Mouse (Mus musculus) layer of hippocampus, adult 2 months (tissue): ENCODE data around the gene Uhrf1. TPM values are rescaled to one million over a fixed set of nuclear protein-coding genes. Genes with fewer than 3 reads are reported as not detected.
A peak's percentile ranks its signal among the peaks of the same experiment; 100 is the strongest.

Experiments used
- DNase-seq, 2 experiments: peaks; one replicate each; pipeline ENCODE4 v3.0.0; 2022; ENCODE audit warnings: low spot score in 2 of 2
- H3K27ac ChIP-seq: fragments of 200-600 bp; 2 replicates; pipeline ENCODE4 v1.8.1; 2022
- H3K4me3 ChIP-seq: fragments of 200-600 bp; 2 replicates; pipeline ENCODE4 v1.8.1; 2022; ENCODE audit warnings: mild to moderate bottlenecking
- CTCF ChIP-seq: fragments of 200-600 bp; conservative IDR thresholded peaks from 2 replicates; pipeline ENCODE4 v1.8.1; 2022; ENCODE audit warnings: antibody characterized with exemption, mild to moderate bottlenecking, moderate library complexity
- total RNA-seq, 2 experiments: library from RNA; stranded (reverse); gene quantifications; 2 replicates each; pipeline ENCODE4 v1.2.3; 2021

The Uhrf1 gene
- total RNA-seq, 2 experiments from 2014 or later, result 1.7 to 2.1 TPM

- no peak overlapping the region for H3K4me3 ChIP-seq
- no peak for DNase-seq
- H3K27ac ChIP-seq, result peak overlapping the region; percentile 95
- no peak for TF ChIP-seq CTCF
Measured at GRCm38 (mm10) chr17:56370090-56370489, 67.0 kb downstream of the Uhrf1 start.

DNA sequence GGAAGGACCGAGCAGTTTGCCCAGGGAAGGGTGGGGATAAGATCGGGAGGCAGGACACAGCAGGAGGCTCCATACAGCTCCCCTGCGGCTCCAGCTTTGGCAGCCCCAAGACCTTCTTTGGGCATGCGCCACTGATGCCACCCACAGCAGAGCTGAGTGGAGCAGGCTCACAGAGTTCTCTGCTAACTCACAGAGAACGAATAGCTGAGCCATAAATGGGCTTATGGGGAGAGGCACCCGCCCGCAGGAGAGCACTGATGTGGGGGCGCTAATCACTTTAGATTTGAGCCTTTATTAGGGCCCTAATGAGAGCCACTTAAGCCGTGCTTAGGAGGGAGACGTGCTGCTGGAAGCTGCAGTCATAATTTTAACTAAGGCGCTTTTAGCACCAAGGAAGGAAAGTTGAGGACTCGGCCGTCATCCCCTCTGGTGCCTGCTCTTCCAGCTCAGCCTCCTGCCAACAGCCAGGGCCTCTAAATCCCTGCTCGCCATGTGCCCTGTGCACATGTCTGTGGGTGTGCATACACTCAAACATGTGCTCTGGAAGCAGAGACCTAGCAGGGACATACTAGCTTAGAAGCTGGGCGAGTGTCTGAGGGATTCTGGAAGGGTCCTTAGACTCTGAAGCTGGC lies 68.0 kb downstream of the Uhrf1 start:
- Histone ChIP-seq H3K4me3 (no peak overlapping the region), H3K27ac (peak overlapping the region; percentile 95)
- no peak for TF ChIP-seq CTCF
- DNase-seq, result peak; percentile 75 to 89

GRCm38 (mm10) chr17:56372109-56372508 lies 69.0 kb downstream of the Uhrf1 start:
- peak overlapping the region; percentile 95 for H3K27ac ChIP-seq
- peak; percentile 44 to 51 for DNase-seq

More at GRCm38 (mm10) chr17:56372109-56372508, 69.0 kb downstream of the Uhrf1 start:
- peak overlapping the region; percentile 29; the same call in 1 of the 2 replicates for H3K4me3 ChIP-seq
- peak; percentile 61 for TF ChIP-seq CTCF

Other genes with a start within 250 kb of the Uhrf1 start
- gene Ubxn6, start 228.3 kb upstream of the Uhrf1 start, total RNA-seq, result 10 to 100 TPM; 82.9 to 89.3 TPM
- 100 to 1,000 TPM; 122 to 135 TPM for gene Hdgfl2, start 223.7 kb upstream of the Uhrf1 start, total RNA-seq
- 10 to 100 TPM in 1 of 2 experiments, 1 to 10 TPM in 1; 7.5 to 10.1 TPM for gene Plin4, start 193.5 kb upstream of the Uhrf1 start, total RNA-seq
- gene Plin5, start 185.7 kb upstream of the Uhrf1 start, total RNA-seq, result under 1 TPM; 0.54 to 0.76 TPM
- gene Lrg1, start 181.3 kb upstream of the Uhrf1 start, total RNA-seq, result 1 to 10 TPM in 1 of 2 experiments, under 1 TPM in 1; 0.77 to 1.6 TPM
- 100 to 1,000 TPM; 125 to 133 TPM for gene Sema6b, start 163.0 kb upstream of the Uhrf1 start, total RNA-seq
- 1 to 10 TPM; 5.4 to 7.0 TPM for gene Tnfaip8l1, start 140.8 kb upstream of the Uhrf1 start, total RNA-seq
- 10 to 100 TPM; 40.6 to 41.1 TPM for gene Mydgf, start 119.4 kb upstream of the Uhrf1 start, total RNA-seq
- 10 to 100 TPM; 65.3 to 66.1 TPM for gene Dpp9, start 84.4 kb upstream of the Uhrf1 start, total RNA-seq
- gene Fem1a, start 46.5 kb upstream of the Uhrf1 start, total RNA-seq, result 10 to 100 TPM; 36.4 to 37.1 TPM
- gene Ticam1, start 26.5 kb upstream of the Uhrf1 start, total RNA-seq, result 1 to 10 TPM; 6.1 to 7.1 TPM
- gene Plin3, start 10.4 kb upstream of the Uhrf1 start, total RNA-seq, result 10 to 100 TPM; 16.8 to 17.2 TPM
- gene Arrdc5, start 3.0 kb upstream of the Uhrf1 start, total RNA-seq, result not detected
- 10 to 100 TPM; 87.8 to 96.3 TPM for gene Kdm4b, start 22.7 kb downstream of the Uhrf1 start, total RNA-seq
- gene Ptprs, start 173.2 kb downstream of the Uhrf1 start, total RNA-seq, result 100 to 1,000 TPM; 666 to 670 TPM
- not detected for gene Znrf4, start 209.1 kb downstream of the Uhrf1 start, total RNA-seq